Mouse (Mus musculus): ENCODE data around the gene Ift122.

DNA sequence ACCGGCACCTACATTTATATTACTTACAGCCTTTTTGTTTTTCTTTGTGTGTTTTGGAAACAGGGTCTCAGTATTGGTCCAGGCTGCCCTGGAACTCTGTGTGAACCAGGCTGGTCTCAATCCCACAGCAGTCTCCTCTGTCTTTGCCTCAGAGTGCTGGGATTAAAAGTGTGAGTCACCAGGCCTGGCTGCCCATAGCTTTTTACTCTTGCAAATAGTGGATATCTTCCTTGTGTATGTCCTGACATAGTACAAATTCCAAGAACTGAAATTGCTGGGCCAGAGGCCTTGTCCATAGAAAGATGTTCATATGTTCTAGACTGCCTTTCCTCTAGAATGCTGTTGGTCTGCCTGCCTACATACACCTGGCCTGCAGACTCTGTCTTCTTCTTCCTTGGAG, 43.1 kb downstream of the Ift122 start:
- TF ChIP-seq EP300 (IDR thresholded peaks at IDR 0.05; ENCODE audit: low read depth in 1 of 2, low read length in 2 of 2): no peak
- TF ChIP-seq RAD21 (IDR thresholded peaks at IDR 0.05; ENCODE audit: low read depth, low read length): no peak
